Mouse (Mus musculus) adrenal gland, adult 8-10 months (tissue): ENCODE measurements around the gene Slc12a6. TPM values are rescaled to one million over a fixed set of nuclear protein-coding genes. Genes with fewer than 3 reads are reported as not detected.
A peak's percentile ranks its signal among the peaks of the same experiment; 100 is the strongest.
"Not testable (repeated sequence)": the region's sequence is repeated elsewhere in the genome, so short reads cannot be mapped to it uniquely, and the experiment has no call there.

Experiments
- DNase-seq: peaks from one replicate; pipeline ENCODE4 v3.0.0; 2022
- total RNA-seq, 4 experiments: library from RNA; stranded (reverse); gene quantifications; 2 replicates each; pipeline ENCODE4 v1.2.4; 2022

Slc12a6 gene
- total RNA-seq, 4 experiments from 2014 or later, result 41.1 to 56.3 (median 49.1) TPM

GRCm38 (mm10) chr2:112262779-112263295 lies 2.8 kb upstream of the Slc12a6 start:
- DNase-seq, result no peak

DNA sequence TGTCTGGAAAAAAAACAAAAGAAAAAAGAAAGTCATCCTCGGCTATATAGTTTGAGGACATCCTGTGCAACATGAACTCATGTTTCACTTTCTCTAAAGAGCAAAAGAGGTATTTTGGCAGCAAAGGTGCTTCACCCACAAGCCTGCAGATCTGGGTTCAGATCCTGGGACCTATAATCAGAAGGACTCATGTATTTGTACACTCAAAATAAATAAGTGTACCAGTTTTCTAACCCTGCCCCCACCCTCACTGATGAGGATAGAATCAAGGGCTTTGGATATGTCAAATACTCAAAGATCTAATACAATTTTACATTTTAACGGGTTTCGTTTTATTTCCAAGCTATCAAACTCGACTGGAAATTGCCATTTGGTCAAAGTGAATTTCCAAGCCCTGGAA lies 1.3 kb upstream of the Slc12a6 start:
- DNase-seq, result no peak

DNA sequence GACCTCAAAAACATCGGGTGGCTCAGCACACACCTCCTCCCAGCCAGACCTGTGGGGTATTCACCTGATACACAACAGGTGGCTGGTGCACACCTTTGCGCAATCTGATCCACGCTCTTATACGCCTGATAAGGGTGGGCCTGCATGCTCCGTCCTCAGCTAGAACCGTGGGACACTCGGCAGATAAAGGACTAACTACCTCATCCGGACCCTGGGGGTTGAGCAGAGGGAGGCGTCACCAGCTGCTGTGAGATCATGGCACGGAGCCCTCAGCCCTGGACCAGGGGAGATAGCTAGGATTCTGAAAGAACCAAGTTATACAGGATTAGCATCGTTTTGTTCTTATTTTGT lies 592 bp downstream of the Slc12a6 start, which contains the start of gene Gm21985:
TSS of gene Gm21985 (plus strand) at position 73 of the 351 bp plus-strand sequence.
- DNase-seq, result peak; percentile 55

DNA sequence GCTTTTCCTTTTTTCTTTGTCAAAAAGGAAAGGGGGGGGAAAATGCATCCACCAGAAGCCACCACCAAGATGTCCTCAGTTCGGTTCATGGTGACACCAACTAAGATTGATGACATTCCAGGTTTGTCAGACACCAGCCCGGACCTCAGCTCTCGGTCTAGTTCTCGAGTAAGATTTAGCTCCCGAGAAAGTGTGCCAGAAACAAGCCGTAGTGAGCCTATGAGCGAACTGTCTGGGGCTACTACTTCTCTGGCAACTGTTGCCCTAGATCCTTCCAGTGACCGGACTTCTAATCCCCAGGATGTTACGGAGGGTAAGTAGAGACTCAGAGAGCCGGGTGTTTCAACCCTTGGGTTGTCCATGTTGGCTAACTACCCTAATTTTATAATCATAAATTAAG lies 1.2 kb downstream of the Slc12a6 start:
- no peak for DNase-seq

DNA sequence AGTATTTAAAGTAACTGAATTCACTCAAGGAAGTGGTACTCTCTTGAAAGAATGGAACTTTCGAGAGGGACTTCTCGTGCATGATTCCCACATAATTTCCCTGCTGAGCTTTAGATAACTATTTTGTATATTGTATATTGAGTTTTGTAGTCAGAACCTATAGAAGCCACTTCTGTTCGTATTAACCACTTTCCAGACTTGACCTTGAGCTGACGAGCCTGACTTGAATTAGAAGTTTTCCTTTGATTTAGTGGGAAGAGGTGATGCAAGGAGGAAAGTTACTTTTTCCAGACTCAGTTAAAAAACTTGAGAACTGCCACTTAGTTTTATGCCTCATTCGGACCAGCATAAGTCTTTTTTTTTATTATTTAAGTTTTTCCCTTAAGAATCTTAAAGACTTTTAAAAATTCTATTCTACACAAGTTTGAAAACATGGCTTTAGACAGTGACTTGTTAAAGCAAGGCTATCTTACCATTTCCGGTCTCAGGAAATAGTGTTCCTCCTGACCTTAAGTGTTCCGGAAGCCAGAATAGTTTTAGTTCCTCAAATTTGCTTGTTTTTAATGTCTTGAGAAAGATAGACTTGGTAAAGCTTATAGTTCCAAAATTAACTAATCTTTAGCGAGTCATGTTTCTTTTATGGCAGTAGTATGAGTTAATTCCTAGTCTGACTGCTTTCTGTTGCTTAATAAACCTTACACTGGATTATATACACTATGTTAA lies 2.1 kb downstream of the Slc12a6 start:
- DNase-seq, result no peak

- DNase-seq, result no peak
Observed at GRCm38 (mm10) chr2:112270011-112270410, 4.4 kb downstream of the Slc12a6 start.

DNA sequence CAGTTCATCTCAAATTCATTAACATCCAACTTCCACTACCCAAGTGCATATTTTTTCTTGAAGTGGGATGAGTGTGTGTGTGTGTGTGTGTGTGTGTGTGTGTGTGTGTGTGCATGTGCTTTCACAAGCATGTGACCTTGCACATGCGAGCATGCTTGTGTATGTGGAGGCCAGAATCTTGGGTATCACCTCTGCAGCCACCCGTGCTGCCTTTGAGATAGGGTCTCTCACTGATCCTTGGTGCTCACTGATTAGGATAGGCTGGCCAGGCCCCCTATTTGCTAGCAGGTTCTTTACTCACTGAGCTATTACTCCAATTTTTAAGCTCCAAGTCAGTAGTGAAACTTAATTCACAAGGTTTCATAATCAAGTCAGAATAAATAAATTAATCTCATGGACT lies 7.3 kb downstream of the Slc12a6 start:
- no peak for DNase-seq

- no peak for DNase-seq
Observed at GRCm38 (mm10) chr2:112273474-112273873, 7.8 kb downstream of the Slc12a6 start.

DNA sequence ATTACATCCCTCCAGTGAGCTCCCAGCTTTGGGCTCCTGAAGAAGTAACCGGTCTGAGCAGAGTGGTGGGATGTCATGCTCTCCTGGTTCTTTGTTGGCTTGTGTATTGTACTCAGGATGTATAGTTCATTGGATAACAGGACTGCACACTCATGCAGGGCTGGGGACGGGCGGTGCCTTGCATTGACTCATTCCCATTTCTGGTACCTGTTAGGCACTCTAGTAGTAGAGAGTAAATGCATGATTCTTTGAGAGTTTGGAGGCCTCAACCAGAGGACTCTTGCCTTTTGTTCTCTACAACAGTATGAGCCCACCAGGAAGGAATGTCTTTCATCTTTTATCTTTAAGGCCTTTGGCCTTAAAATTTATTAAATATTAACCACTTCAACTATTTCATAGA lies 11.2 kb downstream of the Slc12a6 start:
- DNase-seq, result no peak

DNA sequence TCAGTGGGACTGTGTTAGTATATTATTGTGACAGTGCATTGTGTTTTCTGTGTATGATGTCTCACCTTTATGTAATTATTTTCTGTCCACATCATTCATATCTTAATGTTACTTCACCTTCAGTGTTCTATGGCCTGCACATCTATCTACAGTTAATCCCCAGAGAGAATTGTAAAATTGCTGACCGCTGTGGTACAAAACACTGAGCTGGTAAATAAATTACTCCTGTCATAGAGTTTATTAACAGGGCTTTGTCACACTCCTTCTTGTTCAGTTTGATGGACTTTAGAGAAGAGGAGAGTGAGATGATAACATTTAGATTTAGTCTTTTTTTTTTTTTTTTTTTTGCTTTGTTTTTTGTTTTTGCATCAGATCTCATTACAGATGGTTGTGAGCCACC lies 17.2 kb downstream of the Slc12a6 start:
- no peak for DNase-seq

DNA sequence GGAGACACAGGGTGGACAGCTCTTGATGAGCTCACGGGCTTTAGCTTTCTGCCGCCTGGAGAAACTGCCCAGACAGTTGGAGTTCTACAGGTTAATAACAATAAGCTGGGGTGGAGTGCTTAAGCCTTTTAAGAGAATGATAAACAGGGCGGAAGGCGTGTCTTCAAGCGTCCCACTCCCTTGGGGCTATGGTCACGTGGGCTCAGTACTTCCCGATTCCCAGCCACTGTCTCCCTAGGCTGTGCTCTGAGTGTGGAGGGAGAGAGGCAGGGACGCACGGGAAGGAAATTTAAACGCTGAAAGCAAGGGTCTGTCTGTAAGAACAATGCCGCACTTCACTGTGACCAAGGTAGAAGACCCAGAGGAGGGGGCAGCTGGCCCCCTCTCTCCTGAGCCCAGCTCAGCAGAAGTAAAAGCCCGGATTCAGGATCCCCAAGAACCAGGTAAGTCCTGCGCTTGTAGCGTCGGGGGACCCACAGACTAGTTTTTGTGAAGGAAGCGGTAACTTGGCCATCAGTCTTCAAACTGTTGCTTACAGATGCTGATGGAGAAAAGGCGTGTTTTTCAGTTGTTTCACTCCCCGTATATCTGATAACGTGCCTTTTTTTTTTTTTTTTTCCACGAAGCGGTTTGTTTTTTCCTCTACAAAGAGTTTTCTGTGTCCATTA lies 18.9 kb downstream of the Slc12a6 start:
- DNase-seq, result peak; percentile 55

DNA sequence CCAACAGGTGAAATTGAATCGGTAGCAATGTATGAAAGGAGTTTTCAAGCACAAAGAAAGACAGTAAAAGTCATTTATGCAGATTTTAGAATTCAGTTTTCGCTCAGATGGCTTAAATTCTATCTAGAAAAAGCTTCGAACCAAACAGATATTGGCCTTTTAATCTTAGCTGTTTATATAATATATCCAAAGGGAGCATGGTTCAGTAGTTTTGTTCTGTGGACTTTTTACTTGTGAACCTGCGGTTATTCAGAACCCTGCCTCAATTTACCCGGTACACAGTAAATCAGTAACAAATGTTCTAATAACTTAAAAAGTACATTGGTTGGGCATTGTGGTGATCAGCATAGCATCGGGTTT lies 19.4 kb downstream of the Slc12a6 start:
- no peak for DNase-seq

GRCm38 (mm10) chr2:112286062-112286461 lies 20.4 kb downstream of the Slc12a6 start:
- DNase-seq, result not testable (repeated sequence)

- DNase-seq, result no peak
Observed at GRCm38 (mm10) chr2:112287059-112287458, 21.4 kb downstream of the Slc12a6 start.

GRCm38 (mm10) chr2:112289507-112289906 lies 23.9 kb downstream of the Slc12a6 start:
- DNase-seq, result no peak

GRCm38 (mm10) chr2:112292823-112293222 lies 27.2 kb downstream of the Slc12a6 start:
- no peak for DNase-seq

GRCm38 (mm10) chr2:112296211-112296610 lies 30.6 kb downstream of the Slc12a6 start:
- no peak for DNase-seq

DNA sequence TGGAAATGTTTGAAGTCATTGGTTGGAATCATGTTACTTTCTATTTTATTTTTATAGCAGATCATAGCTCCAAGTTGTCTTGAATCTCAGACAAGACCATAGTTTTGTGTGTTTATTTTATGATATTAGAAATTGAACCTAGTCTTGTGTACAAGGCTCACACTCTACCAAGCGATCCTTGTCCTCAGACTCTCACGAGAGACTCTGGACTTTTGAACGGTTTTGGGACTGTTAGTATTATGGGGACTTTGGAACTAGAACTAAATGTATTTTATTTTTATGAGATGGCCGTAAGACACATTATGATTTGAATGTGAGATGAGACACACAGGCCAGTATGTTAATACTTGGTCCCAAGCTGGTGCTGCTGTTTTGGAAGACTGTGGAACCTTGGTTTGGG lies 32.6 kb downstream of the Slc12a6 start:
- DNase-seq, result no peak

DNA sequence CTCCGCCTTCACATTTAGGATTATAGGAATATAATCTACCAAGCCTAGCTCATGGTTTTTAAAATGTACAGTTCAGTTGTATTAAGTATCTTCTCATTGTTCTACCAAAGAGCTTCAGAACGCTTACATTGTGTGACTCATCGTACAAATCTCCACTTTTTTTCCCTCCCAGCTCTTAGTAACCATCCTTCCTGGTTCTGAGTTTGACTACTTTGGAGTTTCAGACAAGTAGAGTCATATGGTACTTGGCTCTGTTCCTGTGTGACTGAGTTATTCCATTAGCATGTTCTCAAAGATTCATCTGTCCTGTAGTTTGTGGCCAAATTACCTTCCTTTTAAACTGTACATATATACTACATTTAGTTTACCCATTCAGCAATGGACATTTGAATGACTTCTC lies 43.0 kb downstream of the Slc12a6 start:
- no peak for DNase-seq

DNA sequence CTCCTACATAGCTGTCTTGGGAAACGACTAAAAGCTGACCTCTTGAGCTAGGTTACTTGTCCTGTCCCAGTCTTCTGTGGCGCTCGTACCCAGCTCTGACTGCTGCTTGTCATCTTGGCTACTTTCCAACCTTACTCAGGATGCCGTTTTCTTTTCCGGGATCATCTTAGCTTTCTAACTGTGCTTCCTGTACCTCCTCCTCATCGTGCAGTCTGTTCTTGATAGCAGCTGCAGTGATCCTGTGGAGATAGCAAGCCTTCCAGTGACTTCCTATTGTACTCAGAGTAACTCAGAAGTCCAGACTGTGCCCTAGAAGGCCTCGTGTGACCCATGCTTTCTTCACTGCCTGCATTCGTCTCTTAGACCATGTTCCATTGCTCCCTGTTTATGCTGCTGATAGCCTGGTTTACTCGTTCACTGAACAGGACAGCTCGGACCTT lies 43.6 kb downstream of the Slc12a6 start:
- DNase-seq, result peak; percentile 9

DNA sequence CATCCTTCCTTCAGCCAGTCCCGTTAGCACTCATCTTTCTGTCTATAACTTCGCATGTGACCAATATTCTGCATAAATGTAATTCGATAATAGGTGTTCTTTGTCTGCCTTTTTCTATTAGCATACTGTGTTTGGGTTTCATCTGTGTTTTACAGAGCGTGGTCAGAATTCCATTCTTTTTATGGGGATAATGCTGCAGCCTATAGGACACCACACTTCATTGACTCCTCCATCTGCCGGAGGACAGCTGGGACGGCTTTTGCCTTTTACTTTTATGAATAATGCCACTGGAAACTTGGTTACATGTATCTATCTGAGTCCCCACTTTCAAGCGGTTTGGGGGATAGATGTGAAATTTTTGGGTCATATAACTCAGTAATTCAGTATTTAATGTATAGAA lies 50.0 kb downstream of the Slc12a6 start:
- DNase-seq, result no peak

DNA sequence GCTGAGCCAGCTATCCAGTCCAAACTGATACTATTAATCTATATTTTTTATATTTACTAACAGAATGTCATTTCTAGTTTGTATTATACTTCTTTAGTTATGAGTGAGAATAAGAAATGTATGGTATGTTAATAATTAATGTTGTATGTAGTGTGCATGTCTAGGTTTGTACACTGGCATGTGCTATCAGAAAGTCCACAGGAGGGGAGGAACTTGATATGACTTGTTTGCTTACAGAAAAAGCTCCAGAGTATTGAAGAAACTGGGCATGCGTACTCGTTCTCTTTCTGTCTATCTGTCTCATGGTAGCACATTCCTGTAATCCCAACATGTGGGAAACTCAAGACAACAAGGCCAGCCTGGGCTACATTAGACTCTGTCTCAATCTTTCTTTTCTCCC lies 52.6 kb downstream of the Slc12a6 start:
- no peak for DNase-seq

GRCm38 (mm10) chr2:112318905-112319304 lies 53.3 kb downstream of the Slc12a6 start:
- DNase-seq, result no peak
